Mouse (Mus musculus) heart, adult 2 months (tissue): Measurements from ENCODE around the gene Ppm1n.

Experiments
- CTCF ChIP-seq: fragments of 200-600 bp; IDR thresholded peaks from 2 replicates; pipeline ENCODE4 v1.8.1; 2022; ENCODE audit warnings: antibody characterized with exemption, mild to moderate bottlenecking, moderate library complexity
- EP300 ChIP-seq: fragments of 200-500 bp; IDR thresholded peaks from 2 replicates; pipeline ENCODE4 v1.6.1; 2011; ENCODE audit warnings: low read depth, low read length, control low read depth; ENCODE audit not compliant: insufficient read depth
- POLR2A ChIP-seq: fragments of 200-500 bp; IDR thresholded peaks from 2 replicates; pipeline ENCODE4 v1.6.1; 2011; ENCODE audit warnings: mild to moderate bottlenecking, low read depth, low read length, control low read depth; ENCODE audit not compliant: insufficient read depth

DNA sequence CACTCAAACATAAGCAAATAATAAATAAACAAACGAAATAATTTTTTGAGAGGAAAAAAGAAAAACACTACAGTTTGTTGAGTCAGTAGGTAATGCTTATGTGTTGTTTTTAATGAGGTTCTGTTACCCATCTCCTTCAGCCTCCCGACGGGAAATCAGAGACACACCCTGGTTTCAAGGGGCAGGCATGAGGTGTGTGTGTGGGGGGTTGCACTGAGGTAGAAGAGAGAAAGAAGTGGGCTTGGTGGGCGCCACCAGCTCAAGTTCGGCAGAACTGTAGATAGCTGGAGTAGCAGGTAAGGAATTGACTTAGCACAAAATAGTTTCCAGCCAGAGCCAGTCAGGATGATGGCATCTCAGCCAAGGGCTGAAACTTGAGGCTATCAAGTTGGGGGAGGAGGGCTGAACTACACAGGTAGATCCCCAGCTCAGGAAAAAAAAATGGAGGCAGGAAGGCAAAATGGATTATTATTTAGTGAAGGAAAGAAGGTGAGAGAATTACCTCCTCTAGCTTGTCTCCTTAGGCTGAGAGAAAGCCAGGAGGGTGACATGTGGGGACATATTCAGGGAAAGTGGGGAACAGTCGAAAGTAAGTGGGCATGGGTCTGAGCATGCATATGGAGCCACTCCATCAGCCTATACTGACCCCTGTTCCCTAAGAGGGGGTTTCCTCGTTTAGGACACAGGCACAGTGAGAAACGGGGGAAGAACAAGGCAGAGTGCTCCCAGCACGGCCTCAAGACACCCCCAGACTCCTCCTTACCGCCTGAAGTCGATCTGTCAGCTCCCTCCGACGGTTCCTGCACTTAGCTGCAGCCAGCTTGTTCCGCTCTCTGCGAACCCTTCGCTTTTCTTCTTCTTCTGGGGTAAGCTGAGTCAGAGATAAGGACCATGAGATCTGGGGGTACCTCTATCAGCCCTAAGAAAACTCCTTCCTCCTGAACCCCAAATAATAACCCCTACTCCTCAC, 26.2 kb upstream of the Ppm1n start:
- TF ChIP-seq CTCF = no peak
- no peak for TF ChIP-seq EP300
- no peak for TF ChIP-seq POLR2A
